ENCODE assay signal across 8 mouse cellular contexts in genomic region chr2:57698659-57699061, GRCm38 (mm10).
A peak's percentile ranks its signal among the peaks of the same experiment; 100 is the strongest.
DNase-seq lines count a peak whose midpoint lies in the region; ATAC-seq and TF ChIP-seq lines count a peak whose summit lies in the region.

No protein-coding gene starts in this region.

- peak overlapping the region; percentile 97 for H3K4me2 ChIP-seq in CH12.LX (ENCODE audit: insufficient read depth, low read depth, poor library complexity, severe bottlenecking)
- peak overlapping the region; percentile 57 for H3K4me2 ChIP-seq in hindbrain, embryonic 12.5 days (replicated peaks)
- peak overlapping the region; percentile 52 for H3K4me2 ChIP-seq in lung, embryonic 15.5 days

- no peaks in the 10 kb centered on the region for H3K9me3 ChIP-seq in CH12.LX (replicated peaks; ENCODE audit: low read length)
- no peaks in the 10 kb centered on the region for H3K9me3 ChIP-seq in hindbrain, embryonic 12.5 days (replicated peaks)
- no peaks in the 10 kb centered on the region for H3K9me3 ChIP-seq in lung, embryonic 15.5 days

- peak overlapping the region; percentile 14 to 53 (median 36) for H3K4me3 ChIP-seq in CH12.LX (replicated peaks in 1 of 3; ENCODE audit: low read depth in 2 of 3, low read length in 2 of 3, poor library complexity in 1 of 3)
- H3K4me3 ChIP-seq in embryonic fibroblast, embryonic 13.5 days (ENCODE audit: insufficient read depth, low read length) = peak overlapping the region; percentile 7
- peak overlapping the region; percentile 29 for H3K4me3 ChIP-seq in hindbrain, embryonic 12.5 days
- H3K4me3 ChIP-seq in lung, embryonic 15.5 days = peak overlapping the region; percentile 15

- no peak for TF ChIP-seq POLR2A in CH12.LX (IDR thresholded peaks at IDR 0.05; ENCODE audit: low read depth, low read length)
- no peak for TF ChIP-seq POLR2A in embryonic fibroblast, embryonic 13.5 days (IDR thresholded peaks at IDR 0.05; ENCODE audit: low read depth, low read length)

- WGBS in hindbrain, embryonic 12.5 days = 5% methylated on average over 11 of the region's 11 CpGs
- WGBS in lung, embryonic 15.5 days = 9% methylated on average over 11 of the region's 11 CpGs

- in situ Hi-C loops in CH12.LX (cut with MboI; ENCODE audit: low pct_ligation_motif_present, low pct_unique_long_range_greater_than_20kb, low sequenced_read_pairs) = no loop called here

- TF ChIP-seq EP300 in CH12.LX (IDR thresholded peaks at IDR 0.05; ENCODE audit: low read length) = peak; percentile 40; the same call in 1 of the 2 replicates

- H3K27ac ChIP-seq in CH12.LX (ENCODE audit: insufficient read depth, low read depth) = no peak overlapping the region
- no peak overlapping the region for H3K27ac ChIP-seq in embryonic fibroblast, embryonic 13.5 days (ENCODE audit: insufficient read depth, low read length)
- H3K27ac ChIP-seq in hindbrain, embryonic 12.5 days = no peak overlapping the region
- H3K27ac ChIP-seq in lung, embryonic 15.5 days = no peak overlapping the region

- peak; percentile 95 for TF ChIP-seq RAD21 in CH12.LX (IDR thresholded peaks at IDR 0.05; ENCODE audit: low read depth, low read length)

- DNase-seq in CH12.LX (ENCODE audit: extremely low read depth) = peak; percentile 69
- peak; percentile 4 to 10 for DNase-seq in adrenal gland, postnatal 36 days
- peak; percentile 38 for DNase-seq in layer of hippocampus, adult 9-10 months (ENCODE audit: low spot score)
- DNase-seq in ovary, postnatal 36 days (ENCODE audit: low spot score) = peak; percentile 19
- no peak for DNase-seq in T-cell, adult 2 months (ENCODE audit: low spot score)

- H3K9ac ChIP-seq in CH12.LX (ENCODE audit: insufficient read depth, low read depth) = peak overlapping the region; percentile 21
- H3K9ac ChIP-seq in hindbrain, embryonic 12.5 days = 0 out of 2 replicates have a peak overlapping the region, but pooled peaks have one; percentile 43
- H3K9ac ChIP-seq in lung, embryonic 15.5 days = no peak overlapping the region

- dilution Hi-C loops in CH12.LX (cut with MboI; ENCODE audit: extremely low pct_ligation_motif_present, extremely low pct_unique_long_range_greater_than_20kb, low sequenced_read_pairs) = no loop called here

- no peaks in the 10 kb centered on the region for H3K79me2 ChIP-seq in CH12.LX (replicated peaks; ENCODE audit: control insufficient read depth, extremely low read depth, insufficient read depth, poor library complexity, severe bottlenecking)

- H3K4me1 ChIP-seq in CH12.LX (ENCODE audit: control insufficient read depth in 1 of 2, insufficient read depth in 2 of 2) = peaks cover 0 to 12% of the 10 kb centered on the region in 2 experiments; a peak in 2 of 4 replicates
- H3K4me1 ChIP-seq in embryonic fibroblast, embryonic 13.5 days (ENCODE audit: control insufficient read depth, insufficient read depth, low read length) = no peaks in the 10 kb centered on the region
- H3K4me1 ChIP-seq in hindbrain, embryonic 12.5 days = peaks cover 11% of the 10 kb centered on the region
- no peaks in the 10 kb centered on the region for H3K4me1 ChIP-seq in lung, embryonic 15.5 days

- peak; percentile 41 to 84; a peak in 2 of 4 replicates for TF ChIP-seq CTCF in CH12.LX (conservative IDR thresholded peaks at IDR 0.05 in 1 of 2, IDR thresholded peaks at IDR 0.05 in 1 of 2; ENCODE audit: low read depth in 2 of 2, low read length in 2 of 2)
- peak; percentile 63; the same call in 1 of the 2 replicates for TF ChIP-seq CTCF in embryonic fibroblast, embryonic 13.5 days (IDR thresholded peaks at IDR 0.05; ENCODE audit: borderline replicate concordance, insufficient read depth, low read length)

- H3K27me3 ChIP-seq in CH12.LX (replicated peaks) = no peaks in the 10 kb centered on the region
- 0 out of 2 replicates have a peak, but pooled peaks cover 6% of the 10 kb centered on the region for H3K27me3 ChIP-seq in hindbrain, embryonic 12.5 days
- H3K27me3 ChIP-seq in lung, embryonic 15.5 days = no peaks in the 10 kb centered on the region

- H3K36me3 ChIP-seq in CH12.LX (replicated peaks in 1 of 2; ENCODE audit: control insufficient read depth in 1 of 2, insufficient read depth in 1 of 2, low read length in 1 of 2) = no peaks in the 10 kb centered on the region
- H3K36me3 ChIP-seq in hindbrain, embryonic 12.5 days = no peaks in the 10 kb centered on the region
- H3K36me3 ChIP-seq in lung, embryonic 15.5 days = no peaks in the 10 kb centered on the region

- ATAC-seq in hindbrain, embryonic 12.5 days (ENCODE audit: low FRiP score) = peak; percentile 90
- no peak for ATAC-seq in lung, embryonic 15.5 days (ENCODE audit: borderline replicate concordance, extremely low read depth, low FRiP score, low TSS enrichment)

TF ChIP-seq in CH12.LX, 34 proteins besides CTCF, POLR2A, EP300 and RAD21:
- no peak for TF ChIP-seq PAX5 (IDR thresholded peaks at IDR 0.05; ENCODE audit: low read length)
- peak; percentile 63; the same call in 1 of the 2 replicates for TF ChIP-seq MAX (IDR thresholded peaks at IDR 0.05; ENCODE audit: low read length)
- no peak for TF ChIP-seq MAFK (IDR thresholded peaks at IDR 0.05; ENCODE audit: insufficient replicate concordance, low read length)
- TF ChIP-seq MXI1 (IDR thresholded peaks at IDR 0.05; ENCODE audit: low read depth, low read length) = peak; percentile 54; the same call in 1 of the 2 replicates
- TF ChIP-seq BHLHE40 (IDR thresholded peaks at IDR 0.05; ENCODE audit: low read depth, low read length) = peak; percentile 43
- TF ChIP-seq ELF1 (IDR thresholded peaks at IDR 0.05; ENCODE audit: low read depth, low read length) = no peak
- TF ChIP-seq KAT2A (IDR thresholded peaks at IDR 0.05; ENCODE audit: insufficient replicate concordance, low read length) = no peak
- no peak for TF ChIP-seq ETS1 (conservative IDR thresholded peaks at IDR 0.05; ENCODE audit: low read depth, low read length)
- no peak for TF ChIP-seq TBP (conservative IDR thresholded peaks at IDR 0.05; ENCODE audit: low read depth, low read length)
- TF ChIP-seq USF1 (IDR thresholded peaks at IDR 0.05; ENCODE audit: low read depth, low read length) = no peak
- no peak for TF ChIP-seq ZKSCAN1 (IDR thresholded peaks at IDR 0.05; ENCODE audit: borderline replicate concordance, low read depth, low read length)
- peak; percentile 77 for TF ChIP-seq SIN3A (IDR thresholded peaks at IDR 0.05; ENCODE audit: low read length)
- TF ChIP-seq NRF1 (IDR thresholded peaks at IDR 0.05; ENCODE audit: low read depth, low read length) = no peak
- TF ChIP-seq NELFE (IDR thresholded peaks at IDR 0.05; ENCODE audit: low read depth, low read length) = no peak
- no peak for TF ChIP-seq JUND (conservative IDR thresholded peaks at IDR 0.05; ENCODE audit: low read depth, low read length)
- TF ChIP-seq JUN (IDR thresholded peaks at IDR 0.05; ENCODE audit: insufficient read depth, low read depth, low read length) = no peak
- TF ChIP-seq UBTF (IDR thresholded peaks at IDR 0.05; ENCODE audit: low read depth, low read length) = no peak
- 0 out of 2 replicates have a peak, but pooled peaks have one; percentile 41 for TF ChIP-seq MAZ (IDR thresholded peaks at IDR 0.05; ENCODE audit: low read depth, low read length)
- peak; percentile 64 for TF ChIP-seq ZC3H11A (IDR thresholded peaks at IDR 0.05; ENCODE audit: low read depth, low read length)
- no peak for TF ChIP-seq TCF12 (IDR thresholded peaks at IDR 0.05; ENCODE audit: low read depth, low read length)
- TF ChIP-seq CHD2 (IDR thresholded peaks at IDR 0.05; ENCODE audit: low read length) = no peak
- no peak for TF ChIP-seq RCOR1 (conservative IDR thresholded peaks at IDR 0.05; ENCODE audit: low read depth, low read length)
- TF ChIP-seq MYC (IDR thresholded peaks at IDR 0.05; ENCODE audit: low read depth, low read length) = peak; percentile 60; the same call in 1 of the 2 replicates
- no peak for TF ChIP-seq USF2 (conservative IDR thresholded peaks at IDR 0.05; ENCODE audit: low read depth, low read length)
- peak; percentile 96 for TF ChIP-seq CHD1 (IDR thresholded peaks at IDR 0.05; ENCODE audit: low read depth, low read length)
- no peak for TF ChIP-seq ZMIZ1 (IDR thresholded peaks at IDR 0.05; ENCODE audit: low read depth, low read length)
- TF ChIP-seq E2F4 (IDR thresholded peaks at IDR 0.05; ENCODE audit: insufficient replicate concordance, low read depth, low read length) = no peak
- TF ChIP-seq HCFC1 (IDR thresholded peaks at IDR 0.05; ENCODE audit: low read depth, low read length) = no peak
- no peak for TF ChIP-seq GABPA (IDR thresholded peaks at IDR 0.05; ENCODE audit: insufficient replicate concordance, low read depth, low read length)
- peak; percentile 47; the same call in 1 of the 2 replicates for TF ChIP-seq MEF2A (IDR thresholded peaks at IDR 0.05; ENCODE audit: borderline replicate concordance, low read depth, low read length)
- TF ChIP-seq POLR2AphosphoS2 (IDR thresholded peaks at IDR 0.05; ENCODE audit: low read depth, low read length) = no peak
- peak; percentile 77 for TF ChIP-seq SMC3 (IDR thresholded peaks at IDR 0.05; ENCODE audit: low read depth, low read length)
- TF ChIP-seq IRF4 (IDR thresholded peaks at IDR 0.05; ENCODE audit: low read depth, low read length) = peak; percentile 70; the same call in 1 of the 2 replicates
- no peak for TF ChIP-seq ZNF384 (IDR thresholded peaks at IDR 0.05; ENCODE audit: low read depth, low read length)
